Mouse (Mus musculus) kidney, postnatal 10 days (tissue): ENCODE results near the gene Ncoa1.
A peak's percentile ranks its signal among the peaks of the same experiment; 100 is the strongest.
"Not testable (repeated sequence)": the region's sequence is repeated elsewhere in the genome, so short reads cannot be mapped to it uniquely, and the experiment has no call there.

Experiments used
- DNase-seq: peaks from one replicate; pipeline ENCODE4 v3.0.0; 2021; ENCODE audit warnings: mixed read lengths

Gene Ncoa1

GRCm38 (mm10) chr12:4475251-4475993 lies 1.6 kb downstream of the Ncoa1 start:
- DNase-seq = no peak

GRCm38 (mm10) chr12:4469115-4469514 lies 7.9 kb downstream of the Ncoa1 start:
- DNase-seq = no peak

GRCm38 (mm10) chr12:4463701-4464100 lies 13.3 kb downstream of the Ncoa1 start:
- no peak for DNase-seq

- DNase-seq = no peak
These were observed 14.6 kb downstream of the Ncoa1 start for GRCm38 (mm10) chr12:4462420-4462819.

- DNase-seq = no peak
These were observed 16.0 kb downstream of the Ncoa1 start for GRCm38 (mm10) chr12:4460990-4461389.

- DNase-seq = peak; percentile 30
These were observed 21.9 kb downstream of the Ncoa1 start for GRCm38 (mm10) chr12:4454956-4455565.

GRCm38 (mm10) chr12:4454248-4454647 lies 22.7 kb downstream of the Ncoa1 start:
- no peak for DNase-seq

GRCm38 (mm10) chr12:4452233-4452632 lies 24.7 kb downstream of the Ncoa1 start:
- no peak for DNase-seq

- DNase-seq = not testable (repeated sequence)
These were observed 26.5 kb downstream of the Ncoa1 start for GRCm38 (mm10) chr12:4450485-4450884.

GRCm38 (mm10) chr12:4448076-4448589 lies 28.8 kb downstream of the Ncoa1 start:
- no peak for DNase-seq

- DNase-seq = no peak
These were observed 32.0 kb downstream of the Ncoa1 start for GRCm38 (mm10) chr12:4444946-4445345.

GRCm38 (mm10) chr12:4441451-4441850 lies 35.5 kb downstream of the Ncoa1 start:
- no peak for DNase-seq

- DNase-seq = no peak
These were observed 40.8 kb downstream of the Ncoa1 start for GRCm38 (mm10) chr12:4436198-4436597.

GRCm38 (mm10) chr12:4433549-4433948 lies 43.4 kb downstream of the Ncoa1 start:
- no peak for DNase-seq

- DNase-seq = no peak
These were observed 45.0 kb downstream of the Ncoa1 start for GRCm38 (mm10) chr12:4431978-4432377.

GRCm38 (mm10) chr12:4430061-4430825 lies 46.7 kb downstream of the Ncoa1 start:
- no peak for DNase-seq

- no peak for DNase-seq
These were observed 58.2 kb downstream of the Ncoa1 start for GRCm38 (mm10) chr12:4418824-4419223.

GRCm38 (mm10) chr12:4417626-4418263 lies 59.2 kb downstream of the Ncoa1 start:
- DNase-seq = no peak

- DNase-seq = peak; percentile 41
These were observed 69.9 kb downstream of the Ncoa1 start for GRCm38 (mm10) chr12:4407085-4407484.

- no peak for DNase-seq
These were observed 70.8 kb downstream of the Ncoa1 start for GRCm38 (mm10) chr12:4406155-4406554.

- no peak for DNase-seq
These were observed 73.8 kb downstream of the Ncoa1 start for GRCm38 (mm10) chr12:4403206-4403605.

GRCm38 (mm10) chr12:4396221-4396620 lies 80.8 kb downstream of the Ncoa1 start:
- no peak for DNase-seq

- DNase-seq = no peak
These were observed 84.4 kb downstream of the Ncoa1 start for GRCm38 (mm10) chr12:4392590-4392989.
